Mouse (Mus musculus): ENCODE results near the gene Il17a.

DNA sequence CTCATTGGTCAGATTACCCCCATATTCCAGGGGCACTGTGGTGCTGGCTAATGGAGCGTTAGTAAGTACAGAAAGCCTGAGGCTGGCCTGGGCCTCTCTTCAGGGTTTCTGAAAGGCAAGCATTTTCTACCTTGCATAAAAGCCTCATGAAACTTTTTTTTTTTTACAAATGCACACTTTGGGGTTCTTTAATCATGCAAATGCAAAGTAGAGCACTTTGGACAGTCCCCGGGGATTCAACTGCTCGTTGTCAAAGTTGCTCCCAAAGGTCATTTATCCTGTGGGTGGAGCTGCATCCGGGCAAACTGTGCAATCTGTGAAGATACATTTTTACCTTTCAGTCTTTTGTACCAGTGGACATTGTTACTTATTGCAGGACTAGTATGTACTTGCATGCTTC, 30.7 kb downstream of the Il17a start:
- TF ChIP-seq CTCF (IDR thresholded peaks at IDR 0.05; ENCODE audit: borderline replicate concordance, insufficient read depth, low read depth, low read length) (no peak), POLR2A (IDR thresholded peaks at IDR 0.05; ENCODE audit: borderline replicate concordance, insufficient read depth, low read length) (no peak)

All from cerebellum, adult 2 months (tissue).